Mouse (Mus musculus): ENCODE measurements around the gene Slc12a7. TPM values are rescaled to one million over a fixed set of nuclear protein-coding genes. Genes with fewer than 3 reads are reported as not detected.

Gene Slc12a7
- polyA plus RNA-seq, 1 experiment, result 94.5 TPM

GRCm38 (mm10) chr13:73692249-73692868, 40.5 kb upstream of the Slc12a7 start:
- Histone ChIP-seq H3K27ac (ENCODE audit: insufficient read depth, low read length) (no peak overlapping the region), H3K27me3 (ENCODE audit: control insufficient read depth, insufficient read depth, low read length, poor library complexity, severe bottlenecking) (no peaks in the 10 kb centered on the region), H3K9ac (ENCODE audit: low read depth, poor library complexity, severe bottlenecking) (no peak overlapping the region), H3K36me3 (ENCODE audit: control insufficient read depth, insufficient read depth, low read length, poor library complexity, severe bottlenecking) (no peaks in the 10 kb centered on the region), H3K9me3 (replicated peaks; ENCODE audit: control insufficient read depth, insufficient read depth, low read length, poor library complexity, severe bottlenecking) (no peaks in the 10 kb centered on the region), H3K4me3 (ENCODE audit: low read depth, low read length) (no peak overlapping the region), H3K4me1 (ENCODE audit: control insufficient read depth, insufficient read depth, low read length) (no peaks in the 10 kb centered on the region)
- peak; percentile 96 for TF ChIP-seq CTCF (IDR thresholded peaks at IDR 0.05; ENCODE audit: low read depth, low read length)
- TF ChIP-seq EP300 (IDR thresholded peaks at IDR 0.05; ENCODE audit: insufficient read depth, low read depth, low read length), result no peak

GRCm38 (mm10) chr13:73693333-73693732, 39.6 kb upstream of the Slc12a7 start:
- TF ChIP-seq POLR2A (IDR thresholded peaks at IDR 0.05; ENCODE audit: insufficient read depth, low read length), result no peak
- no peaks in the 10 kb centered on the region for H3K27me3 ChIP-seq (ENCODE audit: control insufficient read depth, insufficient read depth, low read length, poor library complexity, severe bottlenecking)
- no peaks in the 10 kb centered on the region for H3K9me3 ChIP-seq (replicated peaks; ENCODE audit: control insufficient read depth, insufficient read depth, low read length, poor library complexity, severe bottlenecking)
- H3K9ac ChIP-seq (ENCODE audit: low read depth, poor library complexity, severe bottlenecking), result no peak overlapping the region
- no peaks in the 10 kb centered on the region for H3K4me1 ChIP-seq (ENCODE audit: control insufficient read depth, insufficient read depth, low read length)
- no peak overlapping the region for H3K4me3 ChIP-seq (ENCODE audit: low read depth, low read length)
- no peak overlapping the region for H3K27ac ChIP-seq (ENCODE audit: insufficient read depth, low read length)
- no peaks in the 10 kb centered on the region for H3K36me3 ChIP-seq (ENCODE audit: control insufficient read depth, insufficient read depth, low read length, poor library complexity, severe bottlenecking)

- no peak overlapping the region for H3K27ac ChIP-seq (ENCODE audit: insufficient read depth, low read length)
- no peaks in the 10 kb centered on the region for H3K27me3 ChIP-seq (ENCODE audit: control insufficient read depth, insufficient read depth, low read length, poor library complexity, severe bottlenecking)
- no peaks in the 10 kb centered on the region for H3K36me3 ChIP-seq (ENCODE audit: control insufficient read depth, insufficient read depth, low read length, poor library complexity, severe bottlenecking)
- H3K4me3 ChIP-seq (ENCODE audit: low read depth, low read length), result no peak overlapping the region
- TF ChIP-seq POLR2A (IDR thresholded peaks at IDR 0.05; ENCODE audit: insufficient read depth, low read length), result no peak
- no peak for TF ChIP-seq CTCF (IDR thresholded peaks at IDR 0.05; ENCODE audit: low read depth, low read length)
- no peak for TF ChIP-seq EP300 (IDR thresholded peaks at IDR 0.05; ENCODE audit: insufficient read depth, low read depth, low read length)
- no peak overlapping the region for H3K9ac ChIP-seq (ENCODE audit: low read depth, poor library complexity, severe bottlenecking)
- no peaks in the 10 kb centered on the region for H3K4me1 ChIP-seq (ENCODE audit: control insufficient read depth, insufficient read depth, low read length)
- H3K9me3 ChIP-seq (replicated peaks; ENCODE audit: control insufficient read depth, insufficient read depth, low read length, poor library complexity, severe bottlenecking), result no peaks in the 10 kb centered on the region
Observed at GRCm38 (mm10) chr13:73694972-73695371, 37.9 kb upstream of the Slc12a7 start.

GRCm38 (mm10) chr13:73696529-73696928, 36.4 kb upstream of the Slc12a7 start:
- no peaks in the 10 kb centered on the region for H3K9me3 ChIP-seq (replicated peaks; ENCODE audit: control insufficient read depth, insufficient read depth, low read length, poor library complexity, severe bottlenecking)
- H3K27me3 ChIP-seq (ENCODE audit: control insufficient read depth, insufficient read depth, low read length, poor library complexity, severe bottlenecking), result no peaks in the 10 kb centered on the region
- no peaks in the 10 kb centered on the region for H3K4me1 ChIP-seq (ENCODE audit: control insufficient read depth, insufficient read depth, low read length)
- H3K9ac ChIP-seq (ENCODE audit: low read depth, poor library complexity, severe bottlenecking), result no peak overlapping the region
- no peaks in the 10 kb centered on the region for H3K36me3 ChIP-seq (ENCODE audit: control insufficient read depth, insufficient read depth, low read length, poor library complexity, severe bottlenecking)
- H3K27ac ChIP-seq (ENCODE audit: insufficient read depth, low read length), result no peak overlapping the region
- H3K4me3 ChIP-seq (ENCODE audit: low read depth, low read length), result no peak overlapping the region
- TF ChIP-seq EP300 (IDR thresholded peaks at IDR 0.05; ENCODE audit: insufficient read depth, low read depth, low read length) (no peak), CTCF (IDR thresholded peaks at IDR 0.05; ENCODE audit: low read depth, low read length) (no peak), POLR2A (IDR thresholded peaks at IDR 0.05; ENCODE audit: insufficient read depth, low read length) (no peak)

- H3K9me3 ChIP-seq (replicated peaks; ENCODE audit: control insufficient read depth, insufficient read depth, low read length, poor library complexity, severe bottlenecking), result no peaks in the 10 kb centered on the region
- H3K9ac ChIP-seq (ENCODE audit: low read depth, poor library complexity, severe bottlenecking), result no peak overlapping the region
- no peaks in the 10 kb centered on the region for H3K4me1 ChIP-seq (ENCODE audit: control insufficient read depth, insufficient read depth, low read length)
- TF ChIP-seq CTCF (IDR thresholded peaks at IDR 0.05; ENCODE audit: low read depth, low read length) (no peak), POLR2A (IDR thresholded peaks at IDR 0.05; ENCODE audit: insufficient read depth, low read length) (no peak), EP300 (IDR thresholded peaks at IDR 0.05; ENCODE audit: insufficient read depth, low read depth, low read length) (no peak)
- H3K36me3 ChIP-seq (ENCODE audit: control insufficient read depth, insufficient read depth, low read length, poor library complexity, severe bottlenecking), result no peaks in the 10 kb centered on the region
- no peak overlapping the region for H3K4me3 ChIP-seq (ENCODE audit: low read depth, low read length)
- H3K27ac ChIP-seq (ENCODE audit: insufficient read depth, low read length), result no peak overlapping the region
- no peaks in the 10 kb centered on the region for H3K27me3 ChIP-seq (ENCODE audit: control insufficient read depth, insufficient read depth, low read length, poor library complexity, severe bottlenecking)
Observed at GRCm38 (mm10) chr13:73699714-73700113, 33.2 kb upstream of the Slc12a7 start.

- Histone ChIP-seq H3K27me3 (ENCODE audit: control insufficient read depth, insufficient read depth, low read length, poor library complexity, severe bottlenecking) (no peaks in the 10 kb centered on the region), H3K9ac (ENCODE audit: low read depth, poor library complexity, severe bottlenecking) (no peak overlapping the region), H3K4me3 (ENCODE audit: low read depth, low read length) (no peak overlapping the region), H3K27ac (ENCODE audit: insufficient read depth, low read length) (no peak overlapping the region), H3K36me3 (ENCODE audit: control insufficient read depth, insufficient read depth, low read length, poor library complexity, severe bottlenecking) (no peaks in the 10 kb centered on the region), H3K4me1 (ENCODE audit: control insufficient read depth, insufficient read depth, low read length) (no peaks in the 10 kb centered on the region), H3K9me3 (replicated peaks; ENCODE audit: control insufficient read depth, insufficient read depth, low read length, poor library complexity, severe bottlenecking) (no peaks in the 10 kb centered on the region)
- TF ChIP-seq CTCF (IDR thresholded peaks at IDR 0.05; ENCODE audit: low read depth, low read length) (no peak), POLR2A (IDR thresholded peaks at IDR 0.05; ENCODE audit: insufficient read depth, low read length) (no peak), EP300 (IDR thresholded peaks at IDR 0.05; ENCODE audit: insufficient read depth, low read depth, low read length) (no peak)
Observed at GRCm38 (mm10) chr13:73700554-73700953, 32.3 kb upstream of the Slc12a7 start.

All from ES-Bruce4 (cell line).